Mouse (Mus musculus) embryo, embryonic 11.5 days (tissue): ENCODE results near the gene Lmntd1.
"Not testable (repeated sequence)": the region's sequence is repeated elsewhere in the genome, so short reads cannot be mapped to it uniquely, and the experiment has no call there.

Experiments
- DNase-seq: peaks from one replicate; pipeline ENCODE4 v3.0.0-alpha.2; 2012; ENCODE audit warnings: low read depth, low spot score

The Lmntd1 gene

DNA sequence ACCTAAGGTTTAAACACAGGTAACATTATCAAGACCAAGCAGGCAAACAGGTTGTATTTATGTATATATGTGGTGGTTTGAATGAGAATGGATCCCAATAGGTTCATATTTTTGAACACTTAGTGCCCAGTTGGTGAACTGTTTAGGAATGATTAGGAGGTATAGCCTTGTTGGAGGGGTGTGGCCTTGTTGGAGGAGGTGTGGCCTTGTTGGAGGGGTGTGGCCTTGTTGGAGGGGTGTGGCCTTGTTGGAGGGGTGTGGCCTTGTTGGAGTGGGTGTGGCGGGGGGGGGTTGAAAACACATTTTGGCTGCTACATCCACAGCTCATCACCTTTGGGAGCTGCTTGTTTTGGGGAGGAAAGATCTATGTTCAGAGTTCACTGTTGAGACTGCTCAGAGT is 270.7 kb downstream of the Lmntd1 start:
- no peak for DNase-seq

DNA sequence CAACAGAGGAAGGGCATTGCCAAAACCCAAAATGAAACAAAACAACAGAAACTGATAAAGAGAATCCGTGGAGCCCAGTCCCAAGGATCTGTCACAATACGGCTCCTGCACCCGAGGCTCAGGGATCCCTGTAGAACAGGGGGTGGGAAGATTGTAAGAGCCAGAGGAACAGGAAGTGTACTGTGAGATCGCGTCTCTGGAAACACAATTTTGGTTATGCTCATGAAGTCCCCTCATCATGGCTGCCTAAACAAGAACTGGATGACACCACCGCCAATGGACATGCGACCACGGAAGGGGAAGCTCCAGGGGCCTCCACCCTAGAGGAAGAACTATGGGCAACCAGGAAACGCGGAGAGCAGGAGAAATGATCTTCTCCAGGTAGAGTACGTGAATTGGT is 271.3 kb downstream of the Lmntd1 start:
- no peak for DNase-seq

DNA sequence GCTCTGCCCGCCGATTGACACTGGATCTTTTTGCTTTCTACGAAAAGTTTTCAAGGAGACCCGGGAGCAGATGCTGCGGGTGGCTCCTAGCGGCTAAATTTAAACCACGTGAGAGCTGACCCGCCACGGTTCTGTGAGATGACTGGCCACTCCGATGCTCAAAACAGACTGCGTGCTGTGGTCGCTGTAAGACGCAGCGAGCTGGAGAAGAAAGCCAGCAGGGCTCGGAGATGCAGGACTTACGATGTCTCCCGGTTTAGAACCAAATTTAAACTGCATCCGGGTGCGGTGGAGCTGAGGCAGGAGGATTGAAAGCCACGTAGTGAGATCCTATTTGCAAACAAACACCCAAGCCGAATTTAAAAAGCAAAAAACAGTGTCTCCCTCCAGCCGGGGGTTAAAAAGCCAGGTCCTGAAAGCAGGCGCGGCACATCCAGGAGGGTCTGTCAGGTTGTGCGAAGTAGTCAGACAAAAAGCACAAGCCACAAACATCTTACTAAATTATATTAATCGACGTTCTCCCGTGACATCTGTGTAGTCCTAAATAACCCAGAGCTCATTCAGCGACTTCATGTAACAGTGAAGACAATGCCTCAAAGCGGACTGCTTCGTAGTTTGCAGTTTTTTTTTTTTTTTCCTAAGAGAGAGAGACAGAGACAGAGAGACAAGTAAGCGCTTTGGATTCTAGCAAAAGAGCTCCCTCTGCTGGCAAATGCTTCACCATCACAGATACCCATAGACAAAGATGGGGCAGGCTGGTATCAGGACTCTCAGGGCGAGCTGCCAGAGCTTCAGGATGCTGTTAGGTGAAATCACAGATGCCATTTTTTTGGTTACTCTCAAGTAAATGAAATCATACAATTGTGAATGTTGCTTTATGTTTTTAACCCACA is 272.6 kb downstream of the Lmntd1 start:
- DNase-seq: peak; percentile 82

DNA sequence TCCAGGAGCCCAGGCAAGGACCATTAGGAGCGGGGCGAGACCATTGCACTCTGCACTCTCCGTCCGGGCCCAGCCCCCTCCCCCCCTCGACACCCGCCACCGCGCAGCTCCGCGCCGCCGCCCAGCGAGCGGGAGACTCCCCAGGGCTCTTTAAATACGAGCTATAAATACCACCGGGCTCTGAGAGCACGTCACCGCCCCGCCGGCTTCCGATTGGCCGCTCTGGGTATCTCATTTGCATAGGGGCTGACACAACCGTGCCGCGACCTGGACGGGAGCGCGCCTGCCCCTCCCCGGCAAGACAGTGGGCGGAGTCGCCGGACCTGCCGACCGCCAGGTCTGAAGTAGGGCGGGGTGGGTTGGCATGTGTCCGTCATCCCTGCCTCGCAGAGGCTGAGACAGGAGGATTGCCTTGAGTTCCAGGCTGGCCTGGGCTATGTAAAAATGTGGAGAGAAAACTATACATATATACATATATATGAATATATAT is 273.4 kb downstream of the Lmntd1 start:
- DNase-seq: peak; percentile 89

DNA sequence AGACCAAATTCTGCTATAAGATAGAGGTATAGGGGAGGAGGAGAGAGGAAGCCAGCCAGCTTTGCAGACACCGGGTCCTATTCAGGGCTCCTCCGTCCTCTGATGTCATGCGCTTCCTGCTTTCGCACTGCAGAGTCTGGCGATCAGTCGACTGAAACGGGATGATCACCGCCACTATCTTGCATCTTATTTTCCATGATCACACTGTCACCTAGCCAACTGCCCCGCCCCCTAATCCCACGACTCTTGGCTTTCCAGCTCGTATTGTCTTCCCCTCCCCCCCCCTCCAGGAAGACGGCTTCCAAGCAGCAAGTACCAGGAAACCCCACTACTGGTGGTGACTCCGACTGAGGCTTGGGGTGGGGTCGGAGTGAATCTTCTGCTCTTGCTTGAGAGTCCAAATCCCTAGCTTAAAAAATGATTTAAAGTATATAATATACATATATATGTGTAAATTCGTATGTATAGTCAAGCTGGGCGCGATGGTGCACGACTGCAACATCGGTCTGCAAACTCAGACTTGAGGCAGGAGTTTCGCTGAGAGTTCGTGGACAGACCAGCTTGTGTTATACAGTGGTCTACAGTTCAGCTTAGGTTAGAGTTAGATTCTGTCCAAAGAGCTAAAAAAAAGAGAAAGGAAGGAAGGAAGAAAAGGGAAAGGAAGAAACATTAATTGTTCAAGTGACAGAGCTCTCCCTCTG is 274.0 kb downstream of the Lmntd1 start:
- peak; percentile 35 for DNase-seq

DNA sequence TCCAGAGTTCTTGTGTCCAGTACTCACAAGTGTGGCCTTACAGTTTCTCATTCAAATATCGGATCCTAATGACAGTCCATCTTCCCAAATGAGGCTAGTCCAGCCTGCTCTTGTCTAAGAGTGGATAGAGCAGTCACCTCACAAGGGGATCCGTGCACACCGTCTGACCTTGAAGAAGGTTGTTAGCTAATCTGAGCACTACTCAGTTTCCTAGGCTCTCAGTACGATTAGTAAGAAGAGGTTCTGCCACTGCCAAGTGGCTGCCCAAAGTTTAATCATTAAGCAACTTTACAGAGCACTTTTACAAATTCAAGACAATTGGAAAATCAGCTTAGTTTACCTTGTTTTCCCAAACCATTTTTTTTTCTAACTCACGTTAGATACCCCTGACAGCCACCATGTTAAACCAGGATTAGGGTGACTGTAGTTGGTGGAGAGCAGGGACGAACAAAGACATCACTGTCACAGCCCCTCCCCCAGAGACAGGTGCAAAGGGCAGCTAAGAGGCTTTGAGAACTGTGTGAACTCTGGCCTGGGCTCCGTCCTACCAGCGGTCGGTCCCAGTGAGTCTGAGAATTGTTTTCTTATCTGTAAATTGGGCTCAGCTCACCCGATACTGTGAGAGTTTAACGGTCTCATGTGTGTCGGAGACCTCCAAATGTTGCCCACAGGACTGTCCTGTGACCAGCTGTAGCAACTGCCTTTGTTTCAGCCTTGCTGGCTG is 275.4 kb downstream of the Lmntd1 start:
- DNase-seq: no peak

DNA sequence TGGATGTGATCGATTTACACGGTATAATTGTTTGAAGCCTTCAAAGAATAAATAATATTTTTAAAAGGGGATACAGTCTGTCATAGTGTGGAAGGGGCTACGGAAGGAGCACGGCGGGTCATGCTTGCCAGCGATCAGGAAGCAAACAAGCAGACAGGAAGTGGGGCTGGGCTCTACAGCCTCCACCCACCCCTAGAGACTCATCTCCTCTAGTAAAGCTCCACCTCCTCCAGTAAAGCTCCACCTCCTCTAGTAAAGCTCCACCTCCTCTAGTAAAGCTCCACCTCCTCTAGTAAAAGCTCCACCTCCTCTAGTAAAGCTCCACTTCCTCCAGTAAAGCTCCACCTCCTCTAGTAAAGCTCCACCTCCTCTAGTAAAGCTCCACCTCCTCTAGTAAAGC is 276.6 kb downstream of the Lmntd1 start:
- DNase-seq: not testable (repeated sequence)

DNA sequence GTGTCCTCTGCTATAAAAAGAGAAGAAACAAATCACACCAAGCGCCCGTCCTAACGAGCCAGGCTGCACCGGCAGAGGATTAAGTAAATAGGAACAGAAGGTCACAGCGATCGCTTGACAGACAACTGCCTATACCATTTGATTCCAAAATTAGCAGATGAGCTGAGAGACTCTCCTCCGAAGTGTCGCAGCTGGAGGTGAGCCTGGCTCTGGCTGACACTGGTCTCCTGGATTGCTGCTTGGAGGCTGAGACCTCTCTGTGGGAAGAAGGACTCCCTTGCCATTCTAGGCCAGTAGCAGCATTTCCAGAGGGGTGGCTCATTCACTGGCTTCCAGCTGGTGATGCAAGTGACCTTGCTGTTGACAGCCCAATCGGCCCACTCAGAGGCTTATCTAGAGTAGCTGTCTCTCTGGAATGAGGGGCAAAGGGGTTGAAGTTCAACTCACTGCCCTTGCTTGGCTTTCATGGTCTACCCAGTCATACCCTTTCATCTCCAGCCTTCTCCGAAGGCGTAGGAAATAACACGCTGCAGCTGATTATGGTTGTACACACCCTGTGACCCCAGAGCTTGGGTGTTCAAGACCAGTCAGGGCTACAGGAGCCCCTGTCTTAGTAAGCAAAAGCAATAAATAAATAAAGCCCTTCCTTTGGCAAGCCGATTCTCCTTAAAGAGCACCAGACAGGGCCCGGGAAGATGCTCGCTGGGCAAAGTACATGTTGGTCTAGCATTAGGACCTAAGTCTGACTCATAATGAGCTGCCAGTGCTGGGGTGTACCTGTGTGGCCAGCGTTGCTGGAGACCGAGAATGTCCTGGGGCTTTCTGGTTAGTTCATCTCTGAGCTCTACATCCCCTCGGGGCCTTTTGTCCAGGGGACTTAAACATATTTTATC is 278.0 kb downstream of the Lmntd1 start:
- no peak for DNase-seq

DNA sequence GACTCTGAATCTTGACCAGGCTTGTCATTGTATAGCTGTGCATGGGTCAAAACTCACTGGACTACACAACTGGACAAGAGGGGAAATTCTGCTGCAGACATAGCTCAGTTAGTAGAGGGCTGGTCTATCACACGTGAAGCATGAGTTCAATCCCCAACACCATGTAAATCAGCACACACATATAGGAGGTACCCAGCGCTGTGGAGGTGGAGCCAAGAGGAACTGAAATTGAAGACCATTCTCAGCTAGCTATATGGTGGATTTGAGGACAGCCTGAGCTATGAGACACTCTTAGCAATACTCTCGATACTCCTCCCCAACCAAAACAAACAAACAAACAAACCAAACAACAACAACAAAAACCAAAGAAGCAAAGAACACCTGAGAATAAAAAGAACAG is 279.9 kb downstream of the Lmntd1 start:
- no peak for DNase-seq

DNA sequence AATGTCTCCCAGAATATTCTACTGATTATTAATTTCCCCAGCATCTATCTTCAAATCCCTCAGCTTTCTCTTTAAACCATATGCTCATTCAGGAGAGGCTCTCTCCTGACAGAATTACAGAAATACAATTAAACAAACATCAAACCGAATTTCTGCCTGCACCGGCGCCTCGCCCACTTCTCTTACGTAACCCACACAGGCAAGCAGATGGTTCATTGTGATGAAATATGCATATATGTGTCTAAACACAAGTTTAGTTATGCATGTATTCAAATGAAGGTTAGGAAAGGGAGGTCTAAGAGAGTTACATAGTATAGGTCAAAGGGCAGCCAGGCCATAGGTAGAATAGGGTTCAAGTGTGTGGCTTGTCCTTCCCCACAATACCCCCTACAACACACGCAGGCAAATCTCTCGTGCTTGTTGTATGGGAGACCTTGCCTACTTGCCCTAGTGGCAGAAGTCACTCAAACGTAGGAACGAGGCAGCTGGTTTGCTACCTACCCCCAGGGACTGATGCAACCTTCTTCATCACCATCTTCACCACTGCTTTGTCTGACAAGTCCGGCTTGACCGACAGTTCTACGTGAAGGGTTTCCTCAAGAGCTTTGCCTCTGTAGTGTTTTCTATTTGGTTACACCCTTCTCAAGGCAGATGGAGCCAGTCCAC is 287.8 kb downstream of the Lmntd1 start:
- no peak for DNase-seq

DNA sequence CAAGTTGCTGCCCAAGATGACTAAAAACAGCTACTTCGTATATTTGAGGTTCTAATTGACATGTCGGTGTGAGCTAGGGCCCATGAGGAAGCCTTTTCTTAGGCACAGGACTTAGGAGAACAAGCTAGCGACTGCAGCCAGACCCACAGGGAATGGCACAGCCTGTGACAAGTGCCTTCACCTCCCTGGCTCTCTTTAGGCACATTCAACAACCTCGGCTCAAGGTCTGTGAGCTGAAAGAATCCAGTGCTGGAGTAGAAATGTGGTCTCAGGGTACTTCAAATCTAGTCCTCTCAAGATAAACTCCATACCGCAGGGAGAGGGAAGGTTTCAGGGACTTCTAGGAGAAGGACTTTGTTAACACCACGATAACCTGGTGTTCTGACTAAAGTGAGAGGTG is 289.0 kb downstream of the Lmntd1 start:
- no peak for DNase-seq

DNA sequence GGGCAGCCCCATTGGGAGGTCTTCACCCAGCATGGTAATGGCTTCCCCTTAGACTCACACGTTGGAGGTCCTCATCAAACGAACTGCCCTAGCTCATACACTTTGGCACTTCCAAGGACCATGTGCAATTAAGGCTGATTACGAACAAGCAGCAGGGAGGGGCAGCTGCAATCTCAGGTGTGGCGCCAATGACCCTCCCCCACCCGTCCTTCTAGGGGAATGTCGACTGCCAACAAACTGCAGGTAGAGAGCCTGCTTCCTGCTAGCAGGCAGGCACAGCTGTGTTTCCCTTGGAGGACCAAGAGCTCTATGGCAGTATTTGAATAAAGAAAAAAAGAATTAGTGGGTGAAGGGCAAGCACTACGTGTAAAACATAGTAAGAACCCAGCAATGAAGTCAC is 289.6 kb downstream of the Lmntd1 start:
- DNase-seq: no peak

DNA sequence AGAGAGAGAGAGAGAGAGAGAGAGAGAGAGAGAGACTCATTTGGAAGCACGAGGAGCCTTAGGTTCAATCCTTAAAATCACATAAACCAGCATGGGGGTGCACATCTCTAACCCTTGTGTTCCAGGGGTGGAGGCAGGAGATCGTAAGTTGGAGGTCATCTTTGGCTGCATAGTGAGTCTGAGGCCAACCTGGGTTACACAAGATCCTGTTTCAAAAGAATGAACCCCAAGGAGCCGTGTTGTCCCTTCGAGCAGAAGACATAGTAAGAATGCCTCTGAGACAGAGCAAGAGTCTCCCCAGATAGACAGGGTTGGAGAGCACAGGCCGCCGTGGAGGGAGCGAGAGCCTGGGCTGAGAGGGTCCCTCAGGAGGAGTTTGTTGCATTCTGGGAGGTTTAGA is 291.9 kb downstream of the Lmntd1 start:
- no peak for DNase-seq

DNA sequence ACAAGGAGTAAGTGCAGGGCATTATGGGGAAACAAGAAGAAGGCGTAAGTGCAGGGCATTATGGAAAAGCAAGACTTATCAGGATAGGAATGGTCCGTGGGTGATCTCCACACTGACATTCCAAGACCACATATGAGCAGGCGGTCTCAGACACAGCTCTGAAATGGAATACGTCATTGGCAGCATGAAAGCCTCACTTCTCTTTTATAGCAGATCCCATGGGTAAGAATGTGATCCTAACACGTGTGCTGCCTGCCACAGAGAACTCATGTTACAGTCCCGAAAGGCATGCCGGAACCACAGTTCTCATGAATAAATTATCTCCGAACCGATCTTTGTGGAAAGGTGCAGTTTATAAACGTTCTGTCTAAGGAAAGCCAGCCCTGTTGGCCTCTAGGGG is 294.0 kb downstream of the Lmntd1 start:
- no peak for DNase-seq
